Mouse (Mus musculus) neural tube, embryonic 15.5 days (tissue): Measurements from ENCODE around the gene Tanc1. TPM values are rescaled to one million over a fixed set of nuclear protein-coding genes. Genes with fewer than 3 reads are reported as not detected.

Experiments used
- polyA plus RNA-seq: library from polyadenylated mRNA; unstranded; fragments of >200 nt; fragmentation: Nextera tagmentation; extraction: Ambion mirVana; gene quantifications from 2 replicates; pipeline ENCODE4 v1.2.1, GENCODE M21; 2015

The Tanc1 gene
- polyA plus RNA-seq, 1 experiment from 2014 or later = 8.5 TPM

Other genes with a start within 250 kb of the Tanc1 start
- 0.59 and 1.4 TPM in 2 replicates for gene Dapl1, start 127.4 kb upstream of the Tanc1 start, polyA plus RNA-seq